Comparison of ENCODE assay signal across 30 mouse cellular contexts in the genomic region with DNA sequence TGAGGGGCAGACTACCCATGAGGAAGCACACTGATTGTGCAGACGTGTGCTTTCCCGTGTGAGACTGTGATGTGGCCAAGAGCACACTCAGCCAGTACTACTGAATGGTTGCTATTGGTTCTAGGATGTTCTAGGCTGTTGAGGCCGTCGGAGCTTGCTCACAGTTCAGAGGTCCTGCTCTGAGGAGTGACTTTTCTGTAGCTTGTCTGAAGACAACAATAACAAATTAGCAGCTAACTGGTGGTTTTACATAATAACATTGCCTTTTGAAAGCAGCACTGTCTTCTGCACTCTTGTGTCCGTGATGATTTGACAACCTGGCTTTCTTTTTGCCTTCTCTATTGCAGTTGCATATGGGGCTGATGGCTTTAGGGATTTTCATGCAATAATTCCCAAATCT. TPM values are rescaled to one million over a fixed set of nuclear protein-coding genes. Genes with fewer than 3 reads are reported as not detected.
DNase-seq lines count a peak whose midpoint lies in the region; ATAC-seq and TF ChIP-seq lines count a peak whose summit lies in the region.
"Had no signal": no experiment of that assay in that cellular context is flagged by ENCODE, and none has a peak within 500 bp of the region (broad histone marks: within the 10 kb centered on the region; RNA-seq: fewer than 3 reads in every experiment).

No protein-coding gene starts in this region.

- H3K4me1 ChIP-seq in spleen, adult 2 months (ENCODE audit: control insufficient read depth, insufficient read depth, insufficient read length) = peaks cover 24% of the 10 kb centered on the region
- H3K4me1 ChIP-seq in CH12.LX (ENCODE audit: control insufficient read depth in 1 of 2, insufficient read depth in 2 of 2) = peaks cover 47 to 95% of the 10 kb centered on the region in 2 experiments
- peaks cover 59% of the 10 kb centered on the region for H3K4me1 ChIP-seq in liver, embryonic 13.5 days (replicated peaks)
- H3K4me1 ChIP-seq: embryonic facial prominence, embryonic 13.5 days; forebrain, embryonic 10.5 days; hindbrain, embryonic 13.5 days; limb, embryonic 13.5 days; midbrain, embryonic 13.5 days had no signal

- peak overlapping the region; percentile 10 for H3K27ac ChIP-seq in spleen, adult 2 months (ENCODE audit: insufficient read depth, low read length)
- peak overlapping the region; percentile 62 for H3K27ac ChIP-seq in CH12.LX (ENCODE audit: insufficient read depth, low read depth)
- peak overlapping the region; percentile 67 for H3K27ac ChIP-seq in liver, embryonic 13.5 days
- H3K27ac ChIP-seq: embryonic facial prominence, embryonic 13.5 days; forebrain, embryonic 10.5 days; gastrocnemius, adult 2 months; hindbrain, embryonic 13.5 days; left cerebral cortex, adult 2 months; limb, embryonic 13.5 days; macrophage; midbrain, embryonic 13.5 days had no signal

- H3K36me3 ChIP-seq in spleen, adult 2 months (ENCODE audit: control insufficient read depth, insufficient read depth, low read length) = peaks cover 11% of the 10 kb centered on the region
- peaks cover 8 to 66% of the 10 kb centered on the region in 2 experiments for H3K36me3 ChIP-seq in CH12.LX (replicated peaks in 1 of 2; ENCODE audit: control insufficient read depth in 1 of 2, insufficient read depth in 1 of 2, low read length in 1 of 2)
- peaks cover 53% of the 10 kb centered on the region for H3K36me3 ChIP-seq in liver, embryonic 13.5 days
- H3K36me3 ChIP-seq: embryonic facial prominence, embryonic 13.5 days; forebrain, embryonic 10.5 days; hindbrain, embryonic 13.5 days; limb, embryonic 13.5 days; midbrain, embryonic 13.5 days had no signal

- in situ Hi-C loops in CH12.LX (cut with MboI; ENCODE audit: low pct_ligation_motif_present, low pct_unique_long_range_greater_than_20kb, low sequenced_read_pairs) = no loop called here

- H3K9me3 ChIP-seq in CH12.LX (replicated peaks; ENCODE audit: low read length) = no peaks in the 10 kb centered on the region
- no peaks in the 10 kb centered on the region for H3K9me3 ChIP-seq in liver, embryonic 13.5 days (replicated peaks)
- H3K9me3 ChIP-seq: embryonic facial prominence, embryonic 13.5 days; hindbrain, embryonic 13.5 days; limb, embryonic 13.5 days; midbrain, embryonic 13.5 days had no signal

- no peak for TF ChIP-seq CTCF in spleen, adult 2 months (IDR thresholded peaks at IDR 0.05; ENCODE audit: extremely low read depth, insufficient read depth, insufficient read length, insufficient replicate concordance)
- no peak for TF ChIP-seq CTCF in CH12.LX (conservative IDR thresholded peaks at IDR 0.05 in 1 of 2, IDR thresholded peaks at IDR 0.05 in 1 of 2; ENCODE audit: low read depth in 2 of 2, low read length in 2 of 2)

- ATAC-seq in liver, embryonic 13.5 days (ENCODE audit: low read depth) = no peak
- ATAC-seq: forebrain, embryonic 16.5 days; intestine, postnatal 0 days; midbrain, embryonic 13.5 days had no signal

- no peak for TF ChIP-seq RAD21 in CH12.LX (IDR thresholded peaks at IDR 0.05; ENCODE audit: low read depth, low read length)

- TF ChIP-seq EP300 in CH12.LX (IDR thresholded peaks at IDR 0.05; ENCODE audit: low read length) = no peak

- no peak overlapping the region for H3K4me3 ChIP-seq in spleen, adult 2 months (ENCODE audit: extremely low read depth, insufficient read depth, insufficient read length)
- no peak overlapping the region for H3K4me3 ChIP-seq in CH12.LX (replicated peaks in 1 of 3; ENCODE audit: low read depth in 2 of 3, low read length in 2 of 3, poor library complexity in 1 of 3)
- H3K4me3 ChIP-seq in liver, embryonic 13.5 days (replicated peaks) = no peak overlapping the region
- H3K4me3 ChIP-seq: embryonic facial prominence, embryonic 13.5 days; forebrain, embryonic 10.5 days; gastrocnemius, adult 2 months; hindbrain, embryonic 13.5 days; left cerebral cortex, adult 2 months; limb, embryonic 13.5 days; midbrain, embryonic 13.5 days had no signal

- H3K27me3 ChIP-seq in spleen, adult 2 months (ENCODE audit: control insufficient read depth, insufficient read depth, low read length) = no peaks in the 10 kb centered on the region
- no peaks in the 10 kb centered on the region for H3K27me3 ChIP-seq in CH12.LX (replicated peaks)
- no peaks in the 10 kb centered on the region for H3K27me3 ChIP-seq in liver, embryonic 13.5 days
- H3K27me3 ChIP-seq: embryonic facial prominence, embryonic 13.5 days; hindbrain, embryonic 13.5 days; limb, embryonic 13.5 days; midbrain, embryonic 13.5 days had no signal

- H3K4me2 ChIP-seq in CH12.LX (ENCODE audit: insufficient read depth, low read depth, poor library complexity, severe bottlenecking) = no peak overlapping the region
- no peak overlapping the region for H3K4me2 ChIP-seq in liver, embryonic 13.5 days
- H3K4me2 ChIP-seq: embryonic facial prominence, embryonic 13.5 days; heart, embryonic 11.5 days; hindbrain, embryonic 13.5 days; limb, embryonic 13.5 days; midbrain, embryonic 13.5 days had no signal

- no peak for DNase-seq in spleen, adult 2 months (ENCODE audit: low read depth in 1 of 2, low spot score in 2 of 2)
- no peak for DNase-seq in spleen, adult 18-20 months
- no peak for DNase-seq in CH12.LX (ENCODE audit: extremely low read depth)
- DNase-seq in liver, embryonic 13.5 days = no peak
- peak; percentile 67 for DNase-seq in naive thymus-derived CD4-positive, alpha-beta T cell, adult 2 months (ENCODE audit: low read depth)
- DNase-seq in urinary bladder, postnatal 10 days (ENCODE audit: low spot score) = no peak
- DNase-seq in adrenal gland, adult 18-20 months (ENCODE audit: low spot score in 2 of 2) = no peak
- DNase-seq: adrenal gland, postnatal 14 days; cerebellum, adult 11-12 months; cerebellum, postnatal 10 days; gastrocnemius, adult 2 months; gastrocnemius, postnatal 36 days; heart, adult 18-20 months; heart, postnatal 4 days; kidney, adult 9 months; kidney, postnatal 10 days; lung, adult 2 months; lung, postnatal 10 days; right cerebral cortex, postnatal 4 days; thymus, postnatal 14 days had no signal

- dilution Hi-C loops in CH12.LX (cut with MboI; ENCODE audit: extremely low pct_ligation_motif_present, extremely low pct_unique_long_range_greater_than_20kb, low sequenced_read_pairs) = no loop called here

- TF ChIP-seq POLR2A in spleen, adult 2 months (IDR thresholded peaks at IDR 0.05; ENCODE audit: low read depth, low read length) = no peak
- no peak for TF ChIP-seq POLR2A in CH12.LX (IDR thresholded peaks at IDR 0.05; ENCODE audit: low read depth, low read length)

- 50% methylated on average over 5 of the region's 5 CpGs for WGBS in spleen, adult 2 months
- WGBS in liver, embryonic 13.5 days (ENCODE audit: insufficient replicate concordance) = 76% methylated on average over 5 of the region's 5 CpGs

- H3K9ac ChIP-seq in CH12.LX (ENCODE audit: insufficient read depth, low read depth) = 0 out of 2 replicates have a peak overlapping the region, but pooled peaks have one; percentile 3
- H3K9ac ChIP-seq in liver, embryonic 13.5 days = no peak overlapping the region
- H3K9ac ChIP-seq: embryonic facial prominence, embryonic 13.5 days; hindbrain, embryonic 13.5 days; limb, embryonic 13.5 days; midbrain, embryonic 13.5 days had no signal

- H3K79me2 ChIP-seq in CH12.LX (replicated peaks; ENCODE audit: control insufficient read depth, extremely low read depth, insufficient read depth, poor library complexity, severe bottlenecking) = peaks cover 48% of the 10 kb centered on the region

TF ChIP-seq in CH12.LX, 34 proteins besides CTCF, POLR2A, EP300 and RAD21:
- TF ChIP-seq MAFK (IDR thresholded peaks at IDR 0.05; ENCODE audit: insufficient replicate concordance, low read length) (no peak), PAX5 (IDR thresholded peaks at IDR 0.05; ENCODE audit: low read length) (no peak), NELFE (IDR thresholded peaks at IDR 0.05; ENCODE audit: low read depth, low read length) (no peak), IRF4 (IDR thresholded peaks at IDR 0.05; ENCODE audit: low read depth, low read length) (no peak), ZKSCAN1 (IDR thresholded peaks at IDR 0.05; ENCODE audit: borderline replicate concordance, low read depth, low read length) (no peak), MXI1 (IDR thresholded peaks at IDR 0.05; ENCODE audit: low read depth, low read length) (no peak), NRF1 (IDR thresholded peaks at IDR 0.05; ENCODE audit: low read depth, low read length) (no peak), MEF2A (IDR thresholded peaks at IDR 0.05; ENCODE audit: borderline replicate concordance, low read depth, low read length) (no peak), USF1 (IDR thresholded peaks at IDR 0.05; ENCODE audit: low read depth, low read length) (no peak), MAZ (IDR thresholded peaks at IDR 0.05; ENCODE audit: low read depth, low read length) (no peak), CHD2 (IDR thresholded peaks at IDR 0.05; ENCODE audit: low read length) (no peak)
TF ChIP-seq in CH12.LX: peak in this region for 0.

RNA-seq across cellular contexts. Expression of a gene that starts 55.8 kb away (rescaled TPM):
- 258 and 419 TPM in 2 replicates for polyA plus RNA-seq in spleen, adult 2 months (2012; rRNA removed)
- total RNA-seq in CH12.LX (2012; rRNA removed) = 44.0 and 51.2 TPM in 2 replicates
- 27.8 and 33.1 TPM in 2 replicates for total RNA-seq in CH12.LX (2014; rRNA removed)
- polyA plus RNA-seq in CH12.LX (2012; ENCODE audit: insufficient read length, low read depth) = 56.8 and 68.7 TPM in 2 replicates
- polyA plus RNA-seq in liver, embryonic 13.5 days (2015; fragmentation: Nextera tagmentation; extraction: Ambion mirVana) = 28.3 and 44.6 TPM in 2 replicates
- total RNA-seq in adrenal gland, adult 18-20 months (2021) = 1 to 10 TPM; 2.6 to 3.9 TPM

Comparison
In these comparisons a context has a peak if more than half of its experiments do, and no peak if none do; other contexts are left out.
1. H3K27ac ChIP-seq: peak in every context shown above with its lines; median percentile 67 in liver, embryonic 13.5 days; 62 in CH12.LX; 10 in spleen, adult 2 months.